Mouse (Mus musculus) liver, embryonic 16.5 days (tissue): Measurements from ENCODE around the gene Fggy. TPM values are rescaled to one million over a fixed set of nuclear protein-coding genes. Genes with fewer than 3 reads are reported as not detected.
A peak's percentile ranks its signal among the peaks of the same experiment; 100 is the strongest.

ENCODE experiments used
- ATAC-seq: fragments of 200-750 bp; cut with Nextera tagmentation; 2 replicates; pipeline ENCODE4 v1.8.0; 2017; ENCODE audit warnings: low read depth, mild to moderate bottlenecking, moderate number of reproducible peaks, moderate library complexity
- H3K27ac ChIP-seq: fragments of 300-500 bp; sonication (generic); 2 replicates; pipeline ENCODE4 v1.5.1; 2014; ENCODE audit warnings: mild to moderate bottlenecking, low read length
- H3K27me3 ChIP-seq: fragments of 300-500 bp; sonication (generic); 2 replicates; pipeline ENCODE4 v1.6.1; 2014; ENCODE audit warnings: low read depth, low read length, mixed read lengths; ENCODE audit not compliant: control insufficient read depth, insufficient read depth
- H3K36me3 ChIP-seq: fragments of 300-500 bp; sonication (generic); 2 replicates; pipeline ENCODE4 v1.6.1; 2014; ENCODE audit warnings: mild to moderate bottlenecking; ENCODE audit not compliant: control insufficient read depth, insufficient read depth
- H3K4me1 ChIP-seq: fragments of 300-500 bp; sonication (generic); 2 replicates; pipeline ENCODE4 v1.6.1; 2014; ENCODE audit warnings: low read depth, low read length, mixed read lengths; ENCODE audit not compliant: control insufficient read depth
- H3K4me2 ChIP-seq: fragments of 300-500 bp; sonication (generic); 2 replicates; pipeline ENCODE4 v1.6.1; 2014; ENCODE audit warnings: low read depth, low read length, mixed read lengths
- H3K4me3 ChIP-seq: fragments of 300-500 bp; sonication (generic); 2 replicates; pipeline ENCODE4 v1.5.1; 2014; ENCODE audit warnings: low read depth, mild to moderate bottlenecking, low read length
- H3K9ac ChIP-seq: fragments of 300-500 bp; sonication (generic); 2 replicates; pipeline ENCODE4 v1.6.1; 2014; ENCODE audit warnings: low read depth, low read length
- H3K9me3 ChIP-seq: fragments of 300-500 bp; sonication (generic); replicated peaks from 2 replicates; pipeline ENCODE4 v1.6.1; 2016; ENCODE audit warnings: low read length; ENCODE audit not compliant: control insufficient read depth
- whole genome bisulfite sequencing: fragments of 180-500 bp; shearing (Covaris S2); extraction: QIAGEN DNeasy Blood & Tissue Kit; methylation state at CpG from one replicate; pipeline ENCODE4 v1.1.7; 2014; ENCODE audit not compliant: insufficient replicate concordance; 5-methylcytosine and 5-hydroxymethylcytosine counted together
- polyA plus RNA-seq: library from polyadenylated mRNA; unstranded; fragments of >200 nt; fragmentation: Nextera tagmentation; extraction: Ambion mirVana; gene quantifications from 2 replicates; pipeline ENCODE4 v1.2.1, GENCODE M21; 2015

Gene Fggy
- polyA plus RNA-seq, result 42.3 and 45.3 TPM in 2 replicates

DNA sequence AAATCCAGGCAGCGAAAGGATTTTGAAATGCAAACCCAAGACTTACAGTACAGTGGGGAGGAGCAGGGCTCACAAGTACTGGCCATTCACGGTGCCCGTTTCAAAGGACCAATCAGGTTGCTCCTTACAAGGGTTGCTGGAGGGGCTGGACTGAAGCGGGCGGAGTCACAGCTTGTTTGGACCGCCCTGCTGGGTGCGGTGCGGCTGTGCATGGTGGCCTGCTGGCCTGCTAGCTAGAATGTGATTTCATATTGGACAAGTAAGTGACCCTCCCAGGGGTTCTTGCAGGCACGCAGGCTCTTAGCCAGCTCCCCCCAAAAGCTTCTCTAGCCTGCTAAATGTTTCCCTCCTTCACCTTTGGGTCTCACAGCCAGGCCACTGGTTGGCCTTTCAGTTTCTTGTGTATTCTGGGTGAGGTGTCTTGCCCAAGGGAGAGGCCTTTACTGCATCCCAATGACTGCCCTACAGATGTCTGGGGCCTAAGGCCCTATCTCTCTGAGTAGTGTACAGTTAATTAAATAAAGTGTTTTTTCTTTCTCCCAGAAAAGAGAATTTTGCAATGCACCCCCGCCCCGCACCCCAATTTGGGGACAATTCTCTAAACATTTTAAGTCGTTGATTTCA, at the start of gene Fggy:
Gene Fggy (plus strand): TSS at position 175 of the 624 bp plus-strand sequence.
- WGBS, result 19% methylated on average over 12 of the region's 12 CpGs
- Histone ChIP-seq H3K9ac (peak within 1 kb of the TSS; percentile 51), H3K4me1 (peaks cover 2% of the 10 kb centered on the region; the same call in 1 of the 2 replicates)

DNA sequence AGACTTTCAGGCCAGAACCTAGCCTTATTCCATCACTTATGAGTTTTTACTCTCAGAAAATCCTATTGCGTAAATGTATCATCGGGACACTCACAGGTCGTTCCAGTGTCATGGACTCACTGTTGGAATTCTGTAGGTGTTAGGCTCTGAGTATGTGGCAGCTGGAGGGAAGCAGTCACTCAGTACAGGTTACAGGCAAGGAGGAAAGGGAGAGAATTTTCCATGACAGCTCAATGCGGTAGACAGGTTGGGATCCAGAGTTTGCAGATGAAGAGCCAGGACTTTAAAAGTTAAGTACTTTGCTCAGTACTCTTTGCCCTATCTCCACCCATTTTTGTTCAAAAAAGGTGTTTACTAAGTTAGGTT, 49.4 kb upstream of the Fggy start:
- no peak for ATAC-seq
- Histone ChIP-seq H3K27ac (no peak overlapping the region), H3K9ac (no peak overlapping the region), H3K27me3 (no peaks in the 10 kb centered on the region), H3K4me2 (no peak overlapping the region), H3K4me1 (no peaks in the 10 kb centered on the region), H3K36me3 (no peaks in the 10 kb centered on the region), H3K4me3 (no peak overlapping the region), H3K9me3 (no peaks in the 10 kb centered on the region)
- 76% methylated on average over 4 of the region's 4 CpGs for WGBS

More for the DNA sequence above, at the start of gene Fggy:
- no peaks in the 10 kb centered on the region for H3K36me3 ChIP-seq
- peak within 1 kb of the TSS; percentile 53 for H3K27ac ChIP-seq
- H3K4me2 ChIP-seq, result peak within 1 kb of the TSS; percentile 69
- H3K4me3 ChIP-seq, result peak within 1 kb of the TSS; percentile 51
- ATAC-seq, result peak; percentile 100
- no peaks in the 10 kb centered on the region for H3K27me3 ChIP-seq
- no peaks in the 10 kb centered on the region for H3K9me3 ChIP-seq

GRCm38 (mm10) chr4:95518382-95518781, 38.9 kb upstream of the Fggy start:
- Histone ChIP-seq H3K36me3 (no peaks in the 10 kb centered on the region), H3K9me3 (no peaks in the 10 kb centered on the region), H3K27me3 (no peaks in the 10 kb centered on the region), H3K9ac (no peak overlapping the region), H3K4me3 (no peak overlapping the region), H3K4me2 (no peak overlapping the region), H3K27ac (no peak overlapping the region), H3K4me1 (no peaks in the 10 kb centered on the region)
- ATAC-seq, result no peak
- 63% methylated on average over 1 of the region's 1 CpGs for WGBS

DNA sequence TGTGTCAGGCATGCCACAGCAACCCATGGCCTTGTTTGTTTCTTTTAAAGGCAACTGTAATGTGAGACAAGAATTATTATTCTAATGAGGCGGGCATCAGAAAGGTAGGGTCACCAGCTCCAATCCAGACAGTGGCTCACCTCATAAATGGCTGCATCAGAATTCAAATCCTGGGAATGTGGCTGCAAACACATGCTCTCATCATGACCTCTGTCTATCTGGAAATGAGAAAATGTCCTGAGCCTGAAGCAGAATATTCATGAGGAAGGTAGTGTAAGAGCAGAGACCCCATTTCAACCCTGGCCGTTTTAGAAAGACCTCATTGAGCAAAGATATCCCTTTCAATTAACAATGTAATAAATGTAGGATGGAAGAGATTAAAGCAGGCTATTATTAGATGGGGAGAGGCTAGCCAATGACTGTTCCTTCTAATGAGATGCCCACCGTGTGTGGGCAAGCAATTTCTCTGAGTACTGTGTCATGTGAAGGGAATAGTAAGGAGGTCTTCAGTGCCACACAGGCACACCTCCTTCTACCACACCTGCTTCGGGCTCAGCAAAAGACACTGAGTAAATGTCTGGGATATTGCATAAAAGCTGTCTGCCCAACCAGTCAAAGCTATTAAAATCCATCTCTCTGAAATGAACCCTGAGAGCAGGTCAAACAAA, 37.2 kb upstream of the Fggy start:
- Histone ChIP-seq H3K27ac (no peak overlapping the region), H3K4me1 (no peaks in the 10 kb centered on the region), H3K27me3 (no peaks in the 10 kb centered on the region), H3K36me3 (no peaks in the 10 kb centered on the region), H3K9ac (no peak overlapping the region), H3K4me3 (no peak overlapping the region), H3K9me3 (no peaks in the 10 kb centered on the region), H3K4me2 (no peak overlapping the region)
- WGBS, result 61% methylated on average over 4 of the region's 4 CpGs
- ATAC-seq, result no peak

- H3K9ac ChIP-seq, result no peak overlapping the region
- H3K4me2 ChIP-seq, result no peak overlapping the region
- whole genome bisulfite sequencing, result 63% methylated on average over 2 of the region's 2 CpGs
- H3K4me1 ChIP-seq, result no peaks in the 10 kb centered on the region
- no peak for ATAC-seq
- no peaks in the 10 kb centered on the region for H3K27me3 ChIP-seq
- no peaks in the 10 kb centered on the region for H3K36me3 ChIP-seq
- no peak overlapping the region for H3K27ac ChIP-seq
- H3K9me3 ChIP-seq, result no peaks in the 10 kb centered on the region
- H3K4me3 ChIP-seq, result no peak overlapping the region
Measured at GRCm38 (mm10) chr4:95520643-95521032, 36.7 kb upstream of the Fggy start.

DNA sequence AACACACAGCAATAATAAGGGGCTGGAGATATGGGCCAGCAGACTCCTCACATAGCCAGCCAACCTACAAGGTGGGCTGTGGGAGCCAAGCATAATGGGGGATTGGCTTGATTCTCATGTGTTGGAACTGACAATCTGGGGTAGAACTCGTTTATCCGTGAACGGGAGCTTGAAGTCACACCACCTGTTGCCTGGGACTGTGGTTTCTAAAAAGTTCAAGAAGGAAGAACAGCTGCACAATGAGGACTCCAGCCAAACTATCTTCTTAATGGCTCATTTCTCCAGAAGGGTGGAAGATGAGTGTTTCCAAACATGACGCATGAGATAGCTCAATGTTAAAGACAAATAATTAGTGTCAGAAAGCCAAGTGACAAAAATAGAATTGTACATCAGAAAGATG, 30.7 kb upstream of the Fggy start:
- ATAC-seq, result no peak
- WGBS, result 64% methylated on average over 4 of the region's 4 CpGs
- no peaks in the 10 kb centered on the region for H3K36me3 ChIP-seq
- H3K9ac ChIP-seq, result no peak overlapping the region
- H3K9me3 ChIP-seq, result no peaks in the 10 kb centered on the region
- no peaks in the 10 kb centered on the region for H3K27me3 ChIP-seq
- no peak overlapping the region for H3K27ac ChIP-seq
- H3K4me3 ChIP-seq, result no peak overlapping the region
- no peaks in the 10 kb centered on the region for H3K4me1 ChIP-seq
- no peak overlapping the region for H3K4me2 ChIP-seq

- H3K4me2 ChIP-seq, result no peak overlapping the region
- no peaks in the 10 kb centered on the region for H3K27me3 ChIP-seq
- 37% methylated on average over 2 of the region's 2 CpGs for WGBS
- H3K9ac ChIP-seq, result no peak overlapping the region
- H3K4me1 ChIP-seq, result no peaks in the 10 kb centered on the region
- H3K4me3 ChIP-seq, result no peak overlapping the region
- no peaks in the 10 kb centered on the region for H3K9me3 ChIP-seq
- H3K36me3 ChIP-seq, result no peaks in the 10 kb centered on the region
- no peak overlapping the region for H3K27ac ChIP-seq
- no peak for ATAC-seq
Measured at GRCm38 (mm10) chr4:95530757-95531156, 26.6 kb upstream of the Fggy start.

DNA sequence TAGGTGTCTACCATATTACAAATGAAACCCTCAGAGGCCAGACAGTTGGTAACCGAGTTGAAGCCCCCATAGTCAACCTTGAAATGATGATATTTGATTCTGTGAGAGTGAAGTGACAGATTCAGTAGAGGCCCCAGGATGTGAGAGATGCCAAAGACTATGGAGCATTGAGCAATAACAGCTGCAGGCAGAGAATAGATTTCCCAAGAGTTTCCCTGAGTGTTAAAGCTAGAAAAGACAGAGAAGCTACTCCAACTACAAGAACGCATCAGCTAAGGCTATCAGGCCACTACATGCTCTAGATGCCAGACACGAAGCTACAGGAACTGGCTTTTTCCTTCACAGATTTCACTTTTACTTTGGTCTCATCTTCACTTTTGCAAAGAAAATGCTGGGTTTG, 23.4 kb upstream of the Fggy start:
- no peaks in the 10 kb centered on the region for H3K36me3 ChIP-seq
- no peak overlapping the region for H3K4me3 ChIP-seq
- H3K4me2 ChIP-seq, result no peak overlapping the region
- no peaks in the 10 kb centered on the region for H3K9me3 ChIP-seq
- H3K4me1 ChIP-seq, result no peaks in the 10 kb centered on the region
- no peak for ATAC-seq
- no peak overlapping the region for H3K9ac ChIP-seq
- H3K27me3 ChIP-seq, result no peaks in the 10 kb centered on the region
- WGBS, result 64% methylated on average over 3 of the region's 3 CpGs
- no peak overlapping the region for H3K27ac ChIP-seq

- Histone ChIP-seq H3K27me3 (no peaks in the 10 kb centered on the region), H3K27ac (no peak overlapping the region), H3K9me3 (no peaks in the 10 kb centered on the region), H3K4me3 (no peak overlapping the region), H3K4me1 (no peaks in the 10 kb centered on the region), H3K4me2 (no peak overlapping the region), H3K36me3 (no peaks in the 10 kb centered on the region), H3K9ac (no peak overlapping the region)
- ATAC-seq, result no peak
- 70% methylated on average over 3 of the region's 3 CpGs for WGBS
Measured at GRCm38 (mm10) chr4:95541382-95542038, 15.8 kb upstream of the Fggy start.
